Mouse (Mus musculus) lung, postnatal 10 days (tissue): ENCODE data around the gene Fgd4.
"Not testable (repeated sequence)": the region's sequence is repeated elsewhere in the genome, so short reads cannot be mapped to it uniquely, and the experiment has no call there.

ENCODE experiments used
- DNase-seq: peaks from one replicate; pipeline ENCODE4 v3.0.0; 2021

Gene Fgd4

DNA sequence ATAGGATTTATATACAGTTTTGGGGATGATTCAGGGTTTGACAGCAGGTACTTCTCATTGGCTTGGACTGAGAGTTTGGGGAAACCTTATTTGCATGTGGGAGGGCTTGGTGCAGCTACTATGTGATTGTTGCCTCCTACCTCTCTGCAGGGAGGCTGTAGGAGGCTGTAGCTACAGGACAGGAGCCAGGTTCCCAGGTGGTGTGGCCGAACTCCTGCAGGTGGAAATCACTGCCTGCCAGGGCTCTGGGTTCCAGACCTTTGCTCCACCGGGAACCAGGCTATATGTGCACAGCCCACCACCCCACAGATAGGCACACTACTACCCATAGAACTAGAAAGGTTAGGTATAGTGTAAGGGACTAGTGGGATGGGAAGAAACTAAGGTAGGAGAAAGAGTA is 61.0 kb downstream of the Fgd4 start:
- DNase-seq, result not testable (repeated sequence)

DNA sequence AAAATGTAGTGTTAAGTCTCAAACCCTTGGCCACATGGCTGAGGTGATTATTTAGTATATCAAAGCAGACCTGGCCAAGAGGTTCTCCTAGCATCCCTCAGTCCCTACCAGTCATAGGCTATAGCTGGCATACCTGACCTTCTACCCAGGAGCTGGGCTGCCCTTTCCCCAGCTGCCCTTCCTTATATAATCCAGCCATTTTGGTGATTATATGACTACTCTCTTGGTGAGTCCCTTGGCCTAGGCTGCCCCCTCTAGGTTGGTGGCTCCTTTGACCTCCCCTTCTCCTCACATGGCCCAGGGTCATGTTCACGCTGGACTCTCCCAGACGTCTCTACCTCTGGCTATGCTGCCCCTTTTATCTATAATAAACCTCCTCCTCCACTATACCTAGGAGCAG is 65.1 kb downstream of the Fgd4 start:
- no peak for DNase-seq

DNA sequence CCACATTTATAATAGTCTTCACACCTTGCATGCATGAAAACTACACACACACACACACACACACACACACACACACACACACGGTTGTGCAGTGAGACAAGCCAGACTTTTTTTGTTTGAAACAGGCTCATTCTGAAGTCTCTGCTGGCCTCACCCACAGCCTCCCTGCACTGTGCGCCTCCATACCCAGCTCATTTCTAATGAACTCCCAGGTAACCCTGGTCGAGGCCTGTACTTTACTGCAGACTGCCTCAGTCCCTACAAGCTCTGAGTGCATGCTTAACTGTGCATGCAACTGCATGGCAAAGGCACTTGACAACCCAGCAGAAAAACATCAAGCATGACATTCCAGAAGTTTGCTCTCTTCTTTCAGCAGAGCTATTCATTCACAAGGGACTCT is 72.3 kb downstream of the Fgd4 start:
- no peak for DNase-seq

DNA sequence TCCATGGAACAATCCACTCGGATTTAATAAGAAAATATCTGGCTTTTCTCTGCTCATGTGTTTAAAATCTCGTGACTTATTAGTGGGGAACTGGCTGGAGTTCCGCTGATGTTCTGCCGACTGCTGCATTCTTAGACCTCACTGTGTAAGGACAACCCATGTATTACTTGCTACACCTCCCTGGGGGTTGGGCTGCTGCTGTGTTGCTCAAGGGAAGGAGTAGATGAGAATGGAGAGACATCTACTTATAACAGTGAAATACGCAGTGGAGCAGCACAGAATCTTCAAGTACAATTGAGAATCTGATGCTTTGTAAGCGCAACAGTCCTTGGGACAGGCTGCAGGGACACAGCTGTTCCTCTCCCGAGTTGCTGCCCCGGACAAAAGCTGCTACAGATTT is 73.1 kb downstream of the Fgd4 start:
- peak; percentile 65 for DNase-seq

DNA sequence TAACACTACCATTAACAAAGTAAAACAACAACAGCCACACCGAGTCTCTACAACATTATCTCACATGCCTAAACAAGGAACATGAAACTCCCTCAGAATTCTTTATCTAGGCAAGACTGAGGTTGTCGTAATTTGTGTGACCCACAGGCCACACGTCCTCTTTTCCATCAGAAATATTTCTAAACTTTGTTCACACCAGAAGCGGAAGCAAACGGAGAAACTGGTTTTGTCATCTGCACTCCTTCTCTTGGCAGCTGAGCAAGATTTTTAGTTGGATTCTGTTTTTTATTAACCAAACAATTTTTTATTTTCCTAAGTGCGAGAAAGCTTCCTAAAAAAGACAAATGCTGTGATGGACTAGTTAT is 73.6 kb downstream of the Fgd4 start:
- DNase-seq, result peak; percentile 14

DNA sequence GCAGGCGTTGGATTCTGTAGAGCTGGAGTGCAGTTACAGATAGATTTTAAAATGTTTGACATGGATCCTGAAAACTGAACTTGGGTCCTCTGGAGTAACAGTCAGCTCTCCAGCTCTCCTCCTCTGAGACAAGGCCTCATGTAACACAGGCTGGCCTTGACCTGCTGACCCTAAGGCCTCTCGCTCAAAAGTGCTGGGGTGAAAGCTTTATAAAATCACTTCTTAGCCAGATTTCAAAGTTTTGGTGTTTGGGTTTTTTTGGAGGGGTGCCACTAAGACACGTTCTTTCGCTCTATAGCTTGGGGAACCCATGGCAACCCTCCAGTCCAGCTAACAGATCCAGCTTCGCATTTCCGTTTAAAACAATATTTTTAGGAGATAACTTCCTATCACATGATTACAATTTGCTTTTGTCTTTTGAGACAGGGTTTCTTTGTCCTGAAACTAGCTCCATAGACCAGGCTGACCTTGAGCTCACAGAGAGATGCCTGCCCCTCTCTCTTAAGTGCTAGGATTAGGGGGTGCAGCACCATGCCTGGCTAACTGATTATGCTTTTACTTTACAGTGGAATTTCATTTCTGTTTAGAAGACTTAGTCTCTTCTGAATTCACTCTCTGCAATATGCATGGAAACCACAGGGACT is 74.1 kb downstream of the Fgd4 start:
- peak; percentile 18 for DNase-seq

DNA sequence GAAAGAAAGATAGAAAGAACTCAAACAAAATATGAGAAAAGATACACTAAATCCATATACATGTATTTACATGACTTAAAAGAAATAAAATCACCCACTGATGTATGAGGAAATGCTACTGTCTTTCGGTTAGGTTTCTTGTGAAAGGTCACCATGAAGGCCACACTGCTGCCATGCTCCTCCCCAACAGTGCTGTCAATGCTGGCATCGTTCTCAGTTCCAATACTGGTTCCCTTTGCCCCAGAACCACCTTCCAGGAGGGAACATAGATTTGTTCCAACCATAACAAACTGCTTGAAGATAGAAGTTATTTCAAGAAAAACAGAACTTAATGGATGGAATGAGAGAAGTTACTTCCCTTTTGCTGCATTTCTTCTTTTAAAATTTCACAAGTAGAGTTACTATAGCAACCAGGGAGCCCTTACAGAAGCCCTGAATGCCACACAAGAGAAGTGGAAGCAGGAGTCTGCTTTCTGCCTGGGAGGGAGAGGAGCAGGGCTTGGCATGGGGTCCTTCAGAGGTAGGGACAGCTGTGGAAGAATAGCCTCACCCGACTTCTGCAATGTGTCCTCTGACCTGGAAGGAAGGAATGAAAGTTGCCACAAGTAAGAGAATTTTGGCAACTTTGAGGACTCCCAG is 75.0 kb downstream of the Fgd4 start:
- no peak for DNase-seq

DNA sequence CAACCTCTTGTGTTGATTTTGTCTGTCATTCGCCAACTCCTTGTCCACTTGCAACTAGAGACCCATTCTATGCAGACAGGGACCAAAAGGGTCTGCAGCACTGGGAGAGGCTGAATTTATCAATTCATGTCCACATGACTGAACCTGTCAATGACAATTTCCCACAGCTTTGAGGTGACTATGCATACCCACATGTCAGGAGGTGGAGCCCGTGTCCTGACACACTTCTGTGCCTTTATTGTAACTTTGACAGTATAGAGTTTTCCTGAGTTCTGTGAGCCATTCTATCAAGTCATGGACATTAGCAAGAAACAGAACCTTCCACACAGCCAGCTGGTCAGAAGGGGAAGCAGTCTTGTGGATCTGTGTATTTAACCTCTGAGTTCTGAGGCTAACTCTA is 76.7 kb downstream of the Fgd4 start:
- no peak for DNase-seq

DNA sequence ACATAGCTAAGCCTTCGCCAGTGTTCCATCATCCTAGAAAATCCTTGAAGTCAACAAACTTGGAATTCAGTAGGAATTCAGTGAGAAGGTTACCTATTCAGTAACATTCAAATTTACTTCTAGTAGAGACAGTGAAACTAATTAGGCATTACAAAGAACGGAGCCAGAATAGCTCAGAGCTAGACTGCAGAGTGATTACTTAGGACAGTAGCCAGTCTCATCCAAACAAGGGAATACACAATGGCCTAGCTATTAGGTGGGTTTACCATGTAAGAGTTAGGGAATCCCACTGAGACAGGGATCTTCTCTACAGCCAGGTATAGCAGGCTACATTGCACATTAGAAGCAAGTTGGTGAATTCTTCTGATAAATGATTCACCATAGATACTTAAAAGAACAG is 77.5 kb downstream of the Fgd4 start:
- not testable (repeated sequence) for DNase-seq

DNA sequence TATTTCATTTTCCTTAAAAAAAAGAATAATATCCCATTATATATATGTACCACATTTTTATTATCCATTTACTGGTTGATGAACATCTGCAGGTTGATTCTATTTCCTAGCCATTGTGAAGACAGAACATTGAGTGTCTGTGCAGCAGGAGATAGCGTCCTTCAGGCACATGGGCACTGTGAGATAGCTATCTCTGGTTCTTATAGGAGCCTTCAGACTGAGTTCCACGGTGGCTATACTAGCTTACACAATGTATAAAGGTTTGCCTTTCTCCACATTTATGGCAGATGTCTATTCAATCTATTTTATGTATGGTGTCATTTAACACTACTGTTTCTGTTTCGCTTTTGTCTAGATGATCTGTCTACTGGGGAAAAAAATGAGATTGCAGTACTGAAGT is 98.9 kb downstream of the Fgd4 start:
- DNase-seq, result no peak

DNA sequence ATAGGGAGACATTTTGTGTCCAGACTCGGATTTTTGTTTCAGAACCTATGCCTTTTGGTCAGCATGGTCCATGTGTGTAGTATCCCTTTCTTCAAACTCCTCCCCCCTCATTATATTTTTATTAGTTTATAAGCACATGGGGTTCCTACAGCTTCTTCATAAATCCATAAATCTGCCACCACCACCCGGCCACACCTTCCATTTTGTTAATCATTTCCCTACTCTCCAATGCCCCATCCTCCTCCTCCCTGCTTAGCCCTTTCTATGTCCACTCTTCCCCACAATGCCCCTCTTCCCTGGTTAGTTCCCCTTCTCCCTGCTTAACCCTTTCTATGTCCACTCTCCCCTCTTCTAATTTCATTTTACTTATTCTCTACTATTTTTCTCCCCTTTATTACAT is 99.4 kb downstream of the Fgd4 start:
- no peak for DNase-seq

DNA sequence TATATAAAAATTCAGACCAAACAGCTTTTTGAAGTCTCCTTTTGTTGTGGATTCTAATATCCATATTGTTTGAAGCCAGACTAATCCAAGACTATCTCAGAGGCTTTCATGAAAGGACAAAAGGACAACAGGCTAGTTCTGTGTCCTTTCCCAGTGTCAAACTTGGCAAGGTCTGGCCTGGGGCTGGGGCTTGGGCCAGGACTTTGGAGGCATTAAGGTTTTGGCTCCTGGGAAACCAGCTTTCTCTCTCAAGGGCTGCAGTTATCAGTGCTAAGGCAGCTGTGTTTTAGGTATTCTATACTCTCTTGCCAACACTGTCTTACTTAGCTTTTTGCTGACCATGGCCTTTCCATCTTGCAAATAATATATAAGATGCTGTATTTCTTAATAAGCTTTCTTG is 101.6 kb downstream of the Fgd4 start:
- DNase-seq, result peak; percentile 16

DNA sequence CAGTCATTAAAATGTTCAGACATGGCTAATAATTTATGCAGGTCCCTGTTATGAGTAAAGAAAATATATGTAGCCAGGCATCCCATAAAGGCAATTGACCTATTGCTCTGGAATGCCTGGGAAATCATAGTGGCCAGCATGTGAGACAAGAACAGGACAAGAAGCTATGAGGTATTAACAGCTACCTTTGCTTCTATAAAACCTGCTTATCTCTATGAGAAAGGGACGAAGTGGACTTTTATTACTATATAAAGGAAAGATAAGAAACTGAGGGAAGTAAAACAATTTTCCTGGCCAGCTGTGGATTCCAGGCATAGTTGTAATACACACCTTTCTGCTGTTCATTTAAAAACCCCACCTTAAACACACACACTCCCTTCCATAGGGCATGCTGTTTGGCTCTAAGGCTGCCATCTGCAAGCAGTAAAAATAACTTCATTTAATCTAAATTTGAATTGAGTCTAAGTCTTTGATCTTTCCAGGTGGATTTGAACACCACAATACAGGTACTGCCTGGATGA is 114.8 kb downstream of the Fgd4 start:
- DNase-seq, result no peak

DNA sequence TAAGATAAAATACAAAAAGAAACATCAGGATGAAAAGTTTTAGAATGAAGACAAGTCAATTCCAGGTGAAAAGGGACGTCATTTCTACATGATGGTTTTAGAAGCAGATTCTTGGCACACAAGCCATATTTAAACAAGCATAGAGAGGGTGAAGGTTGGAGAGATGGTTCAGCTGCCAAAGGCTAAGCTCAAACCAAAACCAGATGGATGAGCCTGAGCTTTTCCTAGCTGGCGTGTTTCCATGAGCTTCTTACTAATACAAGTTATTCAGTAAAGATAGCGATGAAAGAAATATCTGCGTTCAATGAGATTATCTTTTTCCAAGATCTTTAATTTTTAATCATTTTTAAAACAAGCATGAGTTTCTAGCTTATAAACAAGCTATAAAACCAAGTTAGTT is 115.7 kb downstream of the Fgd4 start:
- DNase-seq, result no peak

DNA sequence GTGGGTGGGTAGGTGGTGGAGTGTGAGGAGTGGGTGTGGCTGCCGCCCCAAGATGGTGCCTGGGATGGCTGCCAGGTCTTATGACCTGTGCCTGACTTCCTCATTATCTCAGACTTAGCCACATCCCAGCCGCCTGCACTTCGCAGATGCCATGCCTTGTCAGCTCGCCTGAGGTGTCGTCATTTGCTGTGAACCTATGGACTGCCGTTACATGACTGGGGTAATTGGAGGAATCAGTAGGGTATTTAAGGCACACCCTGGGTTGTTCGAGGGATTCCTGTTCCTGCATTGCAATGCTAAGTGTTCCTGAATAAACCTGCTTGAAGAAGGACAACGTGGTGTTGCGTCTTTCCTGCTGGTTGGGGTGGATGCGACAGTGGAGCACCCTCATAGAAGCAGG is 126.9 kb downstream of the Fgd4 start:
- peak; percentile 6 for DNase-seq

DNA sequence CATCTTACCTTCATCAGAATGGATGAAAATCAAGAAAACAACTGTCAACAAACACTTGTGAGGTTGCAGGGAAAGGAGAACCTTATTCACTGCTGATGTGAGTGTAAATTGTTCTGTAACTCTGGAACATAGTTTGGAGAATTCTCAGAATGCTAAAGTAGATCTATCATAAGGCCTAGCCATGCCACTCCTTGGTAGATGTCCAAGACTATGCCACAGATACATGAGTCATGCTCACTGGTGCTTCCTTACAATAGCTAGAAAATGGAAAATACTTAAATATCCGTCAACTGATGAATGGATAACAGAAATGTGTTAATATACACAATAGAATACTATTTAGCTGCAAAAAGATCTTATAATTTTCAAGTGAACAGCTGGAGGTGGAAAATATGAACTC is 150.3 kb downstream of the Fgd4 start:
- DNase-seq, result no peak

DNA sequence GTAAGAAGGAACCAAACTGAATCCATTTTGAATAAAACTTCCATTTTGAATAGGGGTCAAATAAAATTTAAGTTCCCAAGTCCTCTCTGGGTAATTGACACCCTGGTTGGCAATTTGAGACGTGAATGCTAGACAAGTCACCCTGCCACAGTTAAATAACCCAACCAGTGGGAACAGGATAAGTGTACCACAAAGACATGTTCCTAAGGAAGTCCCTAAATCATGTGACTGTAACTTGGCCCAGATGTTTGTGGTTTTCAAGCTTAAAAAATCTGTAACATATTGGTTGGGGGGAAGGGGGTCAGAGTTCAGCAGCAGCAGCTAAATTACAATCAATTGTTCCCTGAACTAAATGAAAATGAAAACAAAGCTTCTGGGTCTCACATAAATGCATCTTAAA is 161.9 kb downstream of the Fgd4 start:
- no peak for DNase-seq

DNA sequence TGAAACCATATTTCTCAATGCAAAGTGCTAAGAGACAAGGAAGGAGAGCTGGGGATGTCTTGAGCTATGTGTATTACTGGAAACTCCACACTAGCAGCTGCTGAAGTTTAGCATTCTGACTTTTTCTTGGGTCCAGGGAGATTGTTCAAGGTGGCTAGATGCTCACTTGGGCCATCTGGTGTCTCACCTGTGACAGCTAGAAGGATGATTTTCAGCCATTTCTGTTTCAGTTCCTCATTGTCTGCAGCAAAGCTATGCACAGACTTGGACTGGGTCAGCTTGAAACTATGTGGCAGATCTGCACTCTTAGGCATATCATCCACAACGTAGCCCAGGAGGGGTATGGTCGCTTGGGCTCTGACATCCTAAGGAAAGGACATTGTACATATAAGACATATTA is 177.9 kb downstream of the Fgd4 start:
- DNase-seq, result no peak

DNA sequence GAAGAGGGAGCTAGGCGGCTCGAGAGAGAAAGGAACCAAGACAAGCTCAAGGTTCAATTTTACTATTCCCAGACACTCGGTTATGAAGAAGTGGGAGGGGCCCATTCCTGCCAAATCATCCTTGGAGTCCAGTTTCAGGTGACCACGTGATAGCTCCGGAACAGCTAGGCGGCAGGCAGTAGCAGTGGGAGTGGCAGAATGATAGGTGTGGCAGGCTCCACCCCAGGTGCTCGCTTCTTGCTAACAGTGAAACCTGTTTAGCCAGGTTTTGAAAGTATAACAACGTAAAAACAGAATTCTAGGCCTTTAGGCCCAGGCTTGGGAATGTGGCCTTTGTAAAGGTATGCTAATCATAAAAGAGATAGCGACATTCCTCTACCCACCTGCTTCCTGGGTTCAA is 233.1 kb downstream of the Fgd4 start:
- not testable (repeated sequence) for DNase-seq
